Mouse (Mus musculus) CH12.LX (cell line): ENCODE measurements at regions not wholly inside any gene's neighbourhood (a gene's known extent, or its start where the extent isn't known, plus 50 kb on each side); places are given as distances from the start of the nearest gene placed in this dataset.

ENCODE experiments used
- DNase-seq: peaks from one replicate; pipeline ENCODE4 v3.0.0-alpha.2; 2013; ENCODE audit errors: extremely low read depth
- H3K27ac ChIP-seq: 2 replicates; pipeline ENCODE4 v1.5.1; 2012; ENCODE audit warnings: low read depth, mild to moderate bottlenecking, control low read depth, moderate library complexity; ENCODE audit not compliant: insufficient read depth
- H3K27me3 ChIP-seq: replicated peaks from 2 replicates; pipeline ENCODE3; 2012; ENCODE audit warnings: inconsistent platforms
- H3K36me3 ChIP-seq, 2 experiments: replicated peaks in 1 of 2; 2 replicates each; pipeline versions ENCODE3 to v1.6.1; 2012; ENCODE audit warnings: inconsistent platforms in 1 of 2, low read length in 1 of 2, mild to moderate bottlenecking in 1 of 2, mixed read lengths in 1 of 2, moderate library complexity in 1 of 2; ENCODE audit not compliant: control insufficient read depth in 1 of 2, insufficient read depth in 1 of 2
- H3K4me1 ChIP-seq, 2 experiments: 2 replicates each; pipeline ENCODE4 v1.6.1; 2012; ENCODE audit warnings: inconsistent platforms in 1 of 2, moderate library complexity in 1 of 2; ENCODE audit not compliant: insufficient read depth in 2 of 2, control insufficient read depth in 1 of 2
- H3K4me2 ChIP-seq: 2 replicates; pipeline ENCODE4 v1.6.1; 2012; ENCODE audit warnings: low read depth, mild to moderate bottlenecking, control low read depth; ENCODE audit not compliant: poor library complexity, insufficient read depth, severe bottlenecking
- H3K4me3 ChIP-seq, 3 experiments: fragments of 150-350 bp in 1 of 3; sonication (generic) in 1 of 3; replicated peaks in 1 of 3; 2 replicates each; pipeline versions ENCODE3 to v1.5.1; 2011 to 2012; ENCODE audit warnings: low read depth in 2 of 3, low read length in 2 of 3, mild to moderate bottlenecking in 2 of 3, moderate library complexity in 2 of 3, control low read depth in 1 of 3, improper control_type of control experiment in 1 of 3, inconsistent platforms in 1 of 3, mixed read lengths in 1 of 3; ENCODE audit not compliant: poor library complexity in 1 of 3
- H3K79me2 ChIP-seq: replicated peaks from 2 replicates; pipeline ENCODE4 v1.6.1; 2012; ENCODE audit warnings: mild to moderate bottlenecking, moderate library complexity; ENCODE audit not compliant: control insufficient read depth, poor library complexity, insufficient read depth, severe bottlenecking; ENCODE audit errors: extremely low read depth
- H3K9ac ChIP-seq: 2 replicates; pipeline ENCODE4 v1.6.1; 2012; ENCODE audit warnings: low read depth, mild to moderate bottlenecking, control low read depth, moderate library complexity; ENCODE audit not compliant: insufficient read depth
- H3K9me3 ChIP-seq: replicated peaks from 2 replicates; pipeline ENCODE3; 2012; ENCODE audit warnings: low read length, inconsistent platforms, mixed read lengths
- E2F4 ChIP-seq: IDR thresholded peaks from 2 replicates; pipeline ENCODE4 v1.6.1; 2011; ENCODE audit warnings: low read depth, low read length, improper control_type of control experiment; ENCODE audit not compliant: insufficient replicate concordance
- ELF1 ChIP-seq: IDR thresholded peaks from 2 replicates; pipeline ENCODE4 v1.6.1; 2014; ENCODE audit warnings: low read depth, mild to moderate bottlenecking, inconsistent platforms, low read length, improper control_type of control experiment
- EP300 ChIP-seq: IDR thresholded peaks from 2 replicates; pipeline ENCODE4 v1.6.1; 2011; ENCODE audit warnings: low read length, improper control_type of control experiment
- ETS1 ChIP-seq: conservative IDR thresholded peaks from 2 replicates; pipeline ENCODE4 v1.6.1; 2012; ENCODE audit warnings: low read depth, mild to moderate bottlenecking, inconsistent platforms, low read length, improper control_type of control experiment, moderate library complexity
- GABPA ChIP-seq: IDR thresholded peaks from 2 replicates; pipeline ENCODE4 v1.6.1; 2012; ENCODE audit warnings: low read depth, low read length, improper control_type of control experiment, inconsistent platforms; ENCODE audit not compliant: insufficient replicate concordance
- IRF4 ChIP-seq: IDR thresholded peaks from 2 replicates; pipeline ENCODE4 v1.6.1; 2014; ENCODE audit warnings: low read depth, mild to moderate bottlenecking, inconsistent platforms, low read length, improper control_type of control experiment
- JUN ChIP-seq: IDR thresholded peaks from 2 replicates; pipeline ENCODE4 v1.6.1; 2011; ENCODE audit warnings: low read depth, mild to moderate bottlenecking, low read length, improper control_type of control experiment, moderate library complexity; ENCODE audit not compliant: insufficient read depth
- JUND ChIP-seq: conservative IDR thresholded peaks from 2 replicates; pipeline ENCODE4 v1.6.1; 2011; ENCODE audit warnings: low read depth, low read length, improper control_type of control experiment
- KAT2A ChIP-seq: IDR thresholded peaks from 2 replicates; pipeline ENCODE4 v1.6.1; 2012; ENCODE audit warnings: low read length, improper control_type of control experiment, inconsistent platforms; ENCODE audit not compliant: insufficient replicate concordance
- MAZ ChIP-seq: IDR thresholded peaks from 2 replicates; pipeline ENCODE4 v1.6.1; 2012; ENCODE audit warnings: low read depth, mild to moderate bottlenecking, inconsistent platforms, low read length, improper control_type of control experiment, moderate library complexity
- MEF2A ChIP-seq: IDR thresholded peaks from 2 replicates; pipeline ENCODE4 v1.6.1; 2014; ENCODE audit warnings: low read depth, mild to moderate bottlenecking, inconsistent platforms, low read length, improper control_type of control experiment, borderline replicate concordance
- MXI1 ChIP-seq: IDR thresholded peaks from 2 replicates; pipeline ENCODE4 v1.6.1; 2011; ENCODE audit warnings: mild to moderate bottlenecking, low read depth, low read length, improper control_type of control experiment
- MYC ChIP-seq: IDR thresholded peaks from 2 replicates; pipeline ENCODE4 v1.6.1; 2011; ENCODE audit warnings: low read depth, mild to moderate bottlenecking, improper control_type of control experiment, low read length
- PAX5 ChIP-seq: IDR thresholded peaks from 2 replicates; pipeline ENCODE4 v1.6.1; 2012; ENCODE audit warnings: low read length, inconsistent platforms, mixed read lengths
- POLR2AphosphoS2 ChIP-seq: IDR thresholded peaks from 2 replicates; pipeline ENCODE4 v1.6.1; 2011; ENCODE audit warnings: low read depth, low read length, improper control_type of control experiment
- RAD21 ChIP-seq: IDR thresholded peaks from 2 replicates; pipeline ENCODE4 v1.6.1; 2011; ENCODE audit warnings: low read depth, mild to moderate bottlenecking, low read length, improper control_type of control experiment, moderate library complexity
- RCOR1 ChIP-seq: conservative IDR thresholded peaks from 2 replicates; pipeline ENCODE4 v1.6.1; 2012; ENCODE audit warnings: low read depth, mild to moderate bottlenecking, inconsistent platforms, low read length, improper control_type of control experiment
- TCF12 ChIP-seq: IDR thresholded peaks from 2 replicates; pipeline ENCODE4 v1.6.1; 2014; ENCODE audit warnings: low read depth, mild to moderate bottlenecking, inconsistent platforms, low read length, improper control_type of control experiment
- UBTF ChIP-seq: IDR thresholded peaks from 2 replicates; pipeline ENCODE4 v1.6.1; 2012; ENCODE audit warnings: low read depth, mild to moderate bottlenecking, inconsistent platforms, low read length, improper control_type of control experiment, moderate library complexity
- ZKSCAN1 ChIP-seq: IDR thresholded peaks from 2 replicates; pipeline ENCODE4 v1.6.1; 2012; ENCODE audit warnings: low read depth, inconsistent platforms, low read length, improper control_type of control experiment, borderline replicate concordance
- dilution Hi-C: fragments of 300-500 bp; cut with MboI; formaldehyde crosslinking; loops from 2 replicates; pipeline ENCODE4 v1.14.3; 2020; ENCODE audit warnings: low sequenced_read_pairs; ENCODE audit not compliant: extremely low pct_unique_long_range_greater_than_20kb, extremely low pct_ligation_motif_present
- in situ Hi-C: fragments of 300-500 bp; cut with MboI; formaldehyde crosslinking; loops from 3 replicates; pipeline ENCODE4 v1.14.3; 2019; ENCODE audit warnings: low sequenced_read_pairs, low pct_ligation_motif_present, low pct_unique_long_range_greater_than_20kb, mixed read lengths

DNA sequence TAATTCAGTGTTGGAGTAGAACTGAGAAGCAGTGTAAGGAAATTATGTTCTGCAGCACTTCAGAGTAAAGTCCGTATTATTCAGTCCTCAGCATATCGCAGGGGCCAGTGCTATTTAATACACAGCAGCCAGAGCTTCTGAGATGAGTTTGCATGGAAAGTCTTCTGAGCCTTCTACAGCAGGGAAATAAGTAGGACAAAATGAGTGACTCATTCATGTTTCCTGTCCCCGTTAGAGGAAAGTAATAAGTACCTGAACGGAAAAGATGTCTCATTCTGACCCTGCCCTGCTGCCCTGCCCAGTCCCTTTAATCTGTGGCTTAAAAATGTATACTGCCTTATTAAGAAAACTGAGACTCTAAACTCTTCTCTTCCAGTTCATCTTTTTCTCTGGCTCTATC lies 940.1 kb upstream of the Gm7489 start:
- Histone ChIP-seq H3K27ac (no peak overlapping the region), H3K9ac (no peak overlapping the region), H3K9me3 (no peaks in the 10 kb centered on the region), H3K4me3 (no peak overlapping the region), H3K36me3 (no peaks in the 10 kb centered on the region), H3K79me2 (no peaks in the 10 kb centered on the region), H3K4me2 (peak overlapping the region; percentile 44; the same call in 1 of the 2 replicates), H3K27me3 (no peaks in the 10 kb centered on the region), H3K4me1 (peaks cover 0 to 13% of the 10 kb centered on the region in 2 experiments; a peak in 2 of 4 replicates)
- dilution Hi-C loops: no loop called here
- peak; percentile 76 for DNase-seq
- TF ChIP-seq MYC (no peak), IRF4 (peak; percentile 79), ZKSCAN1 (no peak), EP300 (peak; percentile 91), JUN (peak; percentile 93), JUND (peak; percentile 95), ETS1 (peak; percentile 68), MAZ (no peak)
- in situ Hi-C loops: no loop called here

DNA sequence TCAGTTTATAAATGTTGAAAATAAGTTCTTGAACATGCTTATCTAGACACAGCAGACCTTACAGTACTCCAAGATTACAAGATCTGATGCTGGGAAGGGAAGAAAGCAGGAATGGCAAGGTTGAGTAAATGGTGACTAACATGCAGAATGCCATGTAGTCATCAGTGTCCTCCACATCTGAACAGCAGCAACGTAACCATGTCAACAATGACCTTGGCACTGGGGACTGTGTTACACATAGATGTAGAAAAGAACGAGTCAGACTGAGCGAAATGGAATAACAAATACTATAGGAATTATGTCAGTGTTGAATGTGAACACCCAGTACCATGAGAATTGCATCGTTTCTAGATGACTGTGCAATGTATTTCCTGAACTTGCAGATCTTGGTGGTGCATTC lies 936.5 kb upstream of the Gm7489 start:
- H3K27ac ChIP-seq: no peak overlapping the region
- in situ Hi-C loops (no loop called here), dilution Hi-C loops (no loop called here)
- peaks cover 0 to 13% of the 10 kb centered on the region in 2 experiments; a peak in 2 of 4 replicates for H3K4me1 ChIP-seq
- H3K27me3 ChIP-seq: no peaks in the 10 kb centered on the region
- no peak overlapping the region for H3K9ac ChIP-seq
- H3K79me2 ChIP-seq: no peaks in the 10 kb centered on the region
- TF ChIP-seq ETS1 (no peak), MAZ (no peak), POLR2AphosphoS2 (no peak), ELF1 (no peak)
- no peaks in the 10 kb centered on the region for H3K36me3 ChIP-seq
- no peak for DNase-seq
- no peak overlapping the region for H3K4me3 ChIP-seq
- H3K9me3 ChIP-seq: no peaks in the 10 kb centered on the region
- no peak overlapping the region for H3K4me2 ChIP-seq

- dilution Hi-C loops (no loop called here), in situ Hi-C loops (no loop called here)
- no peak for DNase-seq
- TF ChIP-seq RCOR1 (no peak), MXI1 (no peak), E2F4 (no peak), RAD21 (no peak), ETS1 (no peak), UBTF (no peak), ELF1 (no peak), PAX5 (no peak), TCF12 (no peak), MEF2A (no peak), GABPA (no peak), KAT2A (no peak), EP300 (no peak)
- Histone ChIP-seq H3K9ac (no peak overlapping the region), H3K36me3 (no peaks in the 10 kb centered on the region), H3K79me2 (no peaks in the 10 kb centered on the region), H3K4me3 (no peak overlapping the region), H3K27me3 (no peaks in the 10 kb centered on the region), H3K9me3 (no peaks in the 10 kb centered on the region), H3K27ac (no peak overlapping the region), H3K4me2 (no peak overlapping the region), H3K4me1 (no peaks in the 10 kb centered on the region; a peak in 1 of 4 replicates)
Observed at GRCm38 (mm10) chr15:52953480-52953879, 931.2 kb upstream of the Gm7489 start.
